Mouse (Mus musculus): ENCODE results near the gene Tlr4. TPM values are rescaled to one million over a fixed set of nuclear protein-coding genes. Genes with fewer than 3 reads are reported as not detected.

The Tlr4 gene
- polyA plus RNA-seq, 1 experiment from 2014 or later: 0.86 TPM

DNA sequence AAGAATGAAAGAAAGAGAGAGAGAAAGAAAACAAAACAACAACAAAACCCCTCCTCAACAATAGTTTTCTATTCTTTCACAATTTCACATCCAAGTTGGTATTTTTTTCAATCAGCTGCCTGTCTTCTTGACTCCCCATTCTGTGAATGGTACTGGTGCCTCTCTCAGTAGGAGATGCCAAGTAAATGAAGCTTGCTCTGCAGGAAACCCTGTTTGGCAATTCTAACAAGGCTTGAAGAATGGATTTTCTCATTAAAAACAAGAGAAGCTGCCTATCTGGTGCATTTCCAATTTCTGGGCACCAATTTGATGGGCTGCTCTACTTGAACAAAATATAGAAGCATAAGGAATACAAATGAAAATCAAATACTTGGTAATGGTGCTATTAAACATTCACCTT, 74.1 kb downstream of the Tlr4 start:
- H3K27me3 ChIP-seq: no peaks in the 10 kb centered on the region
- H3K4me2 ChIP-seq: no peak overlapping the region
- H3K9ac ChIP-seq: no peak overlapping the region
- no peaks in the 10 kb centered on the region for H3K4me1 ChIP-seq
- H3K27ac ChIP-seq: no peak overlapping the region
- no peaks in the 10 kb centered on the region for H3K9me3 ChIP-seq
- no peak for ATAC-seq (ENCODE audit: insufficient number of reproducible peaks, insufficient read depth, low FRiP score, low TSS enrichment, low read depth)
- H3K4me3 ChIP-seq: no peak overlapping the region
- no peaks in the 10 kb centered on the region for H3K36me3 ChIP-seq

DNA sequence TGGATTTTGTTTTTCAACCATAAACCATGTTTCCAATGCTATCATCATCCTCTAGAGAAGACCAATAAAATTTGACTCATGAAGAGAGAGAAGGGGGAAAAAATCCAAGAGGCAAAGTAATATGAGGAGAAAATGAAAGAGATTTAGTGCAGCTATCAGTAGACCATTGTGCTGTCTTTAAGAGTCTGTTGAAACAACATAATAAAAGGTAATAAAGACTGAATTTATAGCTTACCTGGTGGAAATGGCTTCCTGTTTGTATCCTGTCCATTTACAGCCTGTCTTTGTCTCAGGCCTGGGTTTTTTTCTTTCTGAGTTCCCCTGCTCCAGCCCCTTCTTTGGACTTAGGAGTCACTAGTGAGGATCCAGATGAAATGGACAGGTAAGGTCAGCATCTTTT, 81.0 kb downstream of the Tlr4 start:
- no peaks in the 10 kb centered on the region for H3K27me3 ChIP-seq
- H3K4me1 ChIP-seq: no peaks in the 10 kb centered on the region
- H3K4me2 ChIP-seq: no peak overlapping the region
- no peak overlapping the region for H3K9ac ChIP-seq
- no peak for ATAC-seq (ENCODE audit: insufficient number of reproducible peaks, insufficient read depth, low FRiP score, low TSS enrichment, low read depth)
- H3K36me3 ChIP-seq: no peaks in the 10 kb centered on the region
- H3K27ac ChIP-seq: no peak overlapping the region
- H3K4me3 ChIP-seq: no peak overlapping the region
- H3K9me3 ChIP-seq: no peaks in the 10 kb centered on the region

DNA sequence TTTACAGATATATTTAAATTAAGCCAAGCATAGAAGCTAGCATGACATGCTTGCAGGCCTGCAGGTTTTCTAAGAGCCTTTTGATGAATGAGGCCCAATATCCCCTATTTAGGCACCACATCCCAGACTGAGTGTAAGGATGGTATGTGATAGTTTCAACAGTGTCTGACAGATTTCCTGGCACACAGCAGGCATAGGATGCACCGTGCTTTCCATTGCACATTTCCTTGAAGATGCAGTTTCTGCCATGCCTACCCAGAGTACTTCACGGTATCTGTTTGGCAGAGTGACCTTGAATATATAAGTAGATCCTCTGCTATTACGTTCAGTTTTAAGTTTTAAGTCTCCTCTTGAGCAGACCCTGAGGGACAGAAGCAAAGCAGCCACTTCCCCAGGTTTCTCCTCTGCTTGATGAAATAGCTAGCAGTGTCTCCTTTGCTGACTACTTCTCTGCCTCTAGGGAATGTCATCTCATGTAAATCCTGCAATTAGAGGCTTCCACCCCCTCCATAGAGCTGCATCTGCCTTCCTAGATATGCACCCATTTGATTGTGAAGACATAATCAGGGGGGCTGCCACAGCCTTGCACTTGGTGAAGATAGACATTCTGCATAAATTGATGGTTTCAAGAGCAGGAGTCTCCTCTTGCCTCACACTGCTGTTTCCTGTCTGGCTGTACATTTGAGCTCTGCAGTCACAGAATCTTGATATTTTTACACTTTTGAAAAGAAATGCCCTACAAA, 92.4 kb downstream of the Tlr4 start:
- Histone ChIP-seq H3K27ac (no peak overlapping the region), H3K9me3 (no peaks in the 10 kb centered on the region), H3K4me1 (no peaks in the 10 kb centered on the region), H3K36me3 (no peaks in the 10 kb centered on the region), H3K4me2 (no peak overlapping the region), H3K4me3 (no peak overlapping the region), H3K27me3 (no peaks in the 10 kb centered on the region), H3K9ac (no peak overlapping the region)
- ATAC-seq (ENCODE audit: insufficient number of reproducible peaks, insufficient read depth, low FRiP score, low TSS enrichment, low read depth): no peak
- 75% methylated on average over 3 of the region's 3 CpGs for WGBS

DNA sequence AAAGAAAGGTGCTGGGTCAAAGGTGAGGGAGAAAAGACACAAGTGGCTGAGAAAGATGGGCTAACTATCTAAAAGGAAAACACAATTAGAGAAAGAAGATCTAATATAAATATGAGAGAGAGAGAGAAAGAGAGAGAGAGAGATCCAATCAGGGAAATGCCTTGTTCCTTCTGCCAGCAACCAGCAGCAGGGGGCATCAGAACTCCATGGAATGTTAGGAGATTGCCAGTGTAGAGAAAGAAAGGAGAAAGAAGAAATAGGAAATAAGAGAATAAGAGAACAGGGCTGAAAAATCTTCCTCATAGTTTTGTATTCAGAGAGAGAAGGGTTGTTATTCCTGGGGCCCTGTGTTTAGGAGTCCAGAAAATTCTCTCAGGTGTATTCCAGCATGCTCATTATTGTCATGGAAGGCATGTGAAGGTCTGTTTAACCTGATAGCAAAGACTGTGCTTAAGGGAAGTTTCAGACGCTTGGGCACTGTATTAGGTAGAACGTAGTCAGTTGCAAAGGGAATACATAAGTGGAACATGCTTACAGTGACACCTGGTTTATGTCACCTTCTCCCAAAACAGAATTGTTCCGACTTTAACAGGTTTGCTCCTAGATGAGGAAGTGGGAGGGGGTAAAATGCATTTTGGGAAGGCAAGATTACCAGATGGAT, 96.4 kb downstream of the Tlr4 start:
- no peak overlapping the region for H3K27ac ChIP-seq
- H3K9ac ChIP-seq: no peak overlapping the region
- H3K4me2 ChIP-seq: no peak overlapping the region
- H3K4me3 ChIP-seq: no peak overlapping the region
- H3K9me3 ChIP-seq: no peaks in the 10 kb centered on the region
- no peak for ATAC-seq (ENCODE audit: insufficient number of reproducible peaks, insufficient read depth, low FRiP score, low TSS enrichment, low read depth)
- H3K27me3 ChIP-seq: no peaks in the 10 kb centered on the region
- 69% methylated on average over 3 of the region's 3 CpGs for WGBS
- H3K4me1 ChIP-seq: no peaks in the 10 kb centered on the region
- H3K36me3 ChIP-seq: no peaks in the 10 kb centered on the region

DNA sequence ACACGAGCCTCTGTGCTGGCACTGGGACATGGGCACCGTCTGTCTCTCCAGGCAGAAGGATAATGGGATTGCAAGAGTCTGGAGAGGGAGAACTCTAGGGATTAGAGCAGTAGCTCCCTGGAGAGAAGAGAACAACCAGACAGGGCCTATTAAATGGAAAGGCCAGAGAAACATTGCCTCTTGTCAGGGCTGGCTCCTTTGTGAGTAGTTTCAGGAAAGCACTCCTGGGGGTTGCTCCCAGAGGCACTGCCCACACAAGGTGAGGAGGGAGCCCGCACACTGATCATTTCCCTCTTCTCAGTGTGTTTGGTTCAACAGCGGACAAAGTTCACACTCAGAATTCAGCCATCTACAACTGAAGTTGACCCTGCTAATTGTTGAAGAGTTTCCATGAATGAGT, 98.7 kb downstream of the Tlr4 start:
- no peaks in the 10 kb centered on the region for H3K27me3 ChIP-seq
- no peak overlapping the region for H3K4me2 ChIP-seq
- H3K36me3 ChIP-seq: no peaks in the 10 kb centered on the region
- no peak overlapping the region for H3K4me3 ChIP-seq
- no peak for ATAC-seq (ENCODE audit: insufficient number of reproducible peaks, insufficient read depth, low FRiP score, low TSS enrichment, low read depth)
- WGBS: 49% methylated on average over 4 of the region's 4 CpGs
- no peak overlapping the region for H3K9ac ChIP-seq
- H3K9me3 ChIP-seq: no peaks in the 10 kb centered on the region
- no peak overlapping the region for H3K27ac ChIP-seq
- no peaks in the 10 kb centered on the region for H3K4me1 ChIP-seq

DNA sequence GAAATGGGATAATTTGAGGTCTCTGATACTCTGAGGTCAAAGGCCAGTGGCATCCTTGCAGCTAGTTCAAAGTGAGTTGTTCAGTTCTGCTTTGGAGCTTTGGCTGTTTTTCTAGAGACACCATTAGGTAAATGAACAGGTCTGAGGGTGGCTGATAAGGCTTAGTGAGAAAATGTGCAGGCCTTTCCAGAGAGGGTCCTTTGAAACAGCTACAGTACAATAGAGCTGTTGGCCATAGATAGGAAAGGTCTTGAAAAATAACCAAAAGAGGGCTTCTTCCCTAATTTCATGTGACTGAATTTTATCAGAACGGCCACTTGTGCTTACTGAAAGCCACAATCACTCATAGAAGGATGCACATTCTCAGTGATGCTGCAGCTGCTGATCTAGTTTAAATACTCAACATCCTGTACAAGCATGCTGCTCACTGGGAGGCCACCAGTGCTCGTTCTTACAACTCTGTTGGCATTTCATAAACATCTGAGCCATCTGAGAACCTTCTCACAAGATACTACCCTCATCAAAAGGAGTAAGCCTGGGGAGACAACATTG, 100.2 kb downstream of the Tlr4 start:
- Histone ChIP-seq H3K9me3 (no peaks in the 10 kb centered on the region), H3K4me2 (no peak overlapping the region), H3K9ac (no peak overlapping the region), H3K27ac (no peak overlapping the region), H3K4me1 (no peaks in the 10 kb centered on the region), H3K4me3 (no peak overlapping the region), H3K36me3 (no peaks in the 10 kb centered on the region), H3K27me3 (no peaks in the 10 kb centered on the region)
- no peak for ATAC-seq (ENCODE audit: insufficient number of reproducible peaks, insufficient read depth, low FRiP score, low TSS enrichment, low read depth)
- WGBS: 67% methylated on average over 2 of the region's 2 CpGs

DNA sequence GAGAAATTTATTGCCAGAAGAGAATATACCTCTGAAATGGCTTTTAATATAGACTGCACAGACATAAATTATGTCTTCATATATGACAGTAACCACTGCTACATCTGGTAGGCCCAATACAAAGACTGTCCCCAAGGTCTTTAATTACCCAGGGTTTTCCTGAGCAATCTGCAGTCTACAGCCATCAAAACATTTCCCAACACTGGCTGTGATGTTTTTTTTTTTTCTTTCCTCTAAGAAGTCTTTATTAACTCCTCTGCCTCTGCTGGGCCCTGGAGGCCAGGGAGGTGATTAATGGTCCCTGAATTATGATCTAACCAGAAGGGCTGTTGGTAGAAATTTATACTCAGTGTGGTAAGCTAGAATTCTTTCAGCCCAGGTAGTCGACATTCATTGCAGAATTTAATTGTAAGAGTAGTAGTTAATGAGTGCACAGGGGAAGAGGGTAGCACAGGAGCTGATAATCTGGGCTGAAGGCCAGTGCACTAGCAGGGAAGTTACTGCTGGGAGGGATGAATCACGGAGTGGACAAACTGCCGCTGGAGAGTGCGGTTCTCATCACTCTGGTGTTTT, 111.2 kb downstream of the Tlr4 start:
- Histone ChIP-seq H3K4me1 (no peaks in the 10 kb centered on the region), H3K36me3 (no peaks in the 10 kb centered on the region), H3K4me3 (no peak overlapping the region), H3K27ac (no peak overlapping the region), H3K9me3 (no peaks in the 10 kb centered on the region), H3K9ac (no peak overlapping the region), H3K27me3 (no peaks in the 10 kb centered on the region), H3K4me2 (no peak overlapping the region)
- ATAC-seq (ENCODE audit: insufficient number of reproducible peaks, insufficient read depth, low FRiP score, low TSS enrichment, low read depth): no peak
- WGBS: 72% methylated on average over 4 of the region's 4 CpGs

DNA sequence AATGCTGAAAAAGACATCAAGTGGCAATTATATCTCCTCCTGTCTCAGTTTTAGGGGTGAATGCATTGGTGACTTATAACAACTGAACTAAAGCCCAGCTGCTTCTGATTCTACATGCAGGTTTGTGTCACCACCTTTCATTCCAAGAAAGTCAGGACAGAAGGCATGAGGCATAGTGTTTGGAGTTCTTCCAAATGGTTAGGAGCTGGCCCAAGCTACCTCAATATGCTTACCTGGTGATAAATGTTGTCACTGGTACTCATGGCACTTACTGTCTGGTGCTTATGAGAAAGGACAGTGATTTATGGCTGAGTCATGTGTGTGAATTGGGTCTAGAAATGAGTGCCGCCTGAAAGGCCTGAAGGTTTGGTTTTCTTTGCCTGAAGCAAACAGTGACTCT, 114.5 kb downstream of the Tlr4 start:
- Histone ChIP-seq H3K36me3 (no peaks in the 10 kb centered on the region), H3K9ac (no peak overlapping the region), H3K9me3 (no peaks in the 10 kb centered on the region), H3K27ac (no peak overlapping the region), H3K27me3 (no peaks in the 10 kb centered on the region), H3K4me3 (no peak overlapping the region), H3K4me1 (no peaks in the 10 kb centered on the region), H3K4me2 (no peak overlapping the region)
- WGBS: 74% methylated on average over 1 of the region's 1 CpGs
- no peak for ATAC-seq (ENCODE audit: insufficient number of reproducible peaks, insufficient read depth, low FRiP score, low TSS enrichment, low read depth)

DNA sequence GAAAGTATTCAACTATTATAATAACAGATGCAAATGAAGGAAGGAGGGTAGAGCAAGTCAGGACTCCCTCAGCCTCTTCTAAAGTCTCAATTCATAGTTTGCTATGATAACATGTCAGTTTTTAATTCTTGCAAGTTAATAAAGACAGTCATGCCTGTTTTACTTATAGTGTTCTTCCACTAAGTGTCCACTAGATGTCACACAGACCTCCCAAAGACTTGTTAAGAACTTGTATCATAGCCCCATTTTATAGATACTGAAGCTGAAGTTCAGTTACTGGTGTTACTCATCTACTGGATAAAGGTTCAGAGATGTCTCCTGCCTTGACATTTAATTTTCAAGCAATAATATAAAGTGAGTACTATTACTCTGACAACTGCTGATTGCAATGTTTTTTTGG, 116.3 kb downstream of the Tlr4 start:
- H3K36me3 ChIP-seq: no peaks in the 10 kb centered on the region
- H3K9ac ChIP-seq: no peak overlapping the region
- H3K4me2 ChIP-seq: no peak overlapping the region
- no peak overlapping the region for H3K27ac ChIP-seq
- no peaks in the 10 kb centered on the region for H3K4me1 ChIP-seq
- H3K27me3 ChIP-seq: no peaks in the 10 kb centered on the region
- no peak overlapping the region for H3K4me3 ChIP-seq
- no peak for ATAC-seq (ENCODE audit: insufficient number of reproducible peaks, insufficient read depth, low FRiP score, low TSS enrichment, low read depth)
- H3K9me3 ChIP-seq: no peaks in the 10 kb centered on the region

DNA sequence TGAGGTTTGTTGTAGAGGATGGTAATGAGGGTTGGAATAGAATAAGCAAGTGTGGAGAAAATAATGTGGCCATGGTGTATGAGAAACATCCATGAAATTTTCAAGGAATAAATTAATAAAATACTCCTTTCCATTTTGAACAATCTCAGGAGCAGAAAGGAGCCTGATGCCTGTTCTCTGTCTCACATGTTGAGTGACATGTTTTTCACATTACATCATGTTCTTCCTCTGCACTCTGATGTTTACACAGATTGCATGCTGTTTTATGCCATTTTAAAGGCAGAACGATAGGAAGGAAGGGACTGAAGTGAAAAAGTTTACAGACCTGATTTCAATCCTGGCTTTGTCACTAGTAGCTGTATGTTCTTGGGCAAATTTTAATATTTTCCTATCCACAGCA, 120.3 kb downstream of the Tlr4 start:
- no peaks in the 10 kb centered on the region for H3K36me3 ChIP-seq
- no peaks in the 10 kb centered on the region for H3K27me3 ChIP-seq
- no peak overlapping the region for H3K9ac ChIP-seq
- H3K4me2 ChIP-seq: no peak overlapping the region
- 31% methylated on average over 1 of the region's 1 CpGs for WGBS
- no peaks in the 10 kb centered on the region for H3K4me1 ChIP-seq
- H3K4me3 ChIP-seq: no peak overlapping the region
- H3K27ac ChIP-seq: no peak overlapping the region
- no peak for ATAC-seq (ENCODE audit: insufficient number of reproducible peaks, insufficient read depth, low FRiP score, low TSS enrichment, low read depth)
- H3K9me3 ChIP-seq: no peaks in the 10 kb centered on the region

DNA sequence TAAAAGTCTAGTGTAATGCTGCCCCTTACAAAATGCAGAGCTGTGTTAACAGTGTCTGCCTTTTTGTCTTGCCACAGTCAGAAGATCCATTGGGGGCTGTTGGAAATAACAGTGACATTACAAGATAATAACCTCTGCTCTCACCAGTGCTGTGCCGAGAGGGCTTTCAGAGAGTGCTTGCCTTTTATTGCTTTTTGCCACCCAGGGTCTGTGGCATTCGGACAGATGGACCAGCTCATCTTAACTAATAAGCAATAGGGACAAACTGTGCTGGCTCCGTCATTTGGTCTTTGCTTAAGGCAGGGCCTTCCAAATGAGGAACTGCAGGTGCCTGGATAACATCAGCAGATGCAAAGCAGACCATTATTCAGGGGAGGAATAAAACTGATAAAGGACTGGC, 147.5 kb downstream of the Tlr4 start:
- Histone ChIP-seq H3K4me2 (no peak overlapping the region), H3K4me1 (peaks cover 4% of the 10 kb centered on the region; the same call in 1 of the 2 replicates), H3K9ac (no peak overlapping the region), H3K9me3 (no peaks in the 10 kb centered on the region), H3K27me3 (no peaks in the 10 kb centered on the region), H3K36me3 (no peaks in the 10 kb centered on the region), H3K4me3 (no peak overlapping the region), H3K27ac (no peak overlapping the region)
- ATAC-seq (ENCODE audit: insufficient number of reproducible peaks, insufficient read depth, low FRiP score, low TSS enrichment, low read depth): no peak
- 80% methylated on average over 3 of the region's 3 CpGs for WGBS

Data from embryonic facial prominence, embryonic 13.5 days (tissue).